Mouse (Mus musculus) lung, adult 10 weeks (tissue): Measurements from ENCODE around the gene Usp11. TPM values are rescaled to one million over a fixed set of nuclear protein-coding genes. Genes with fewer than 3 reads are reported as not detected.

Experiments used
- polyA plus RNA-seq: library from polyadenylated mRNA; stranded (reverse); fragments of 350-450 nt; fragmentation: Illumina TruSeq; extraction: RNeasy Lipid Tissue Mini Kit (QIAGEN cat#74804); gene quantifications from one replicate; pipeline ENCODE4 v1.2.3, GENCODE M21; 2014; ENCODE audit warnings: low read depth, low replicate concordance; ENCODE audit not compliant: insufficient read depth

Usp11 gene
- 5.2 TPM for polyA plus RNA-seq

DNA sequence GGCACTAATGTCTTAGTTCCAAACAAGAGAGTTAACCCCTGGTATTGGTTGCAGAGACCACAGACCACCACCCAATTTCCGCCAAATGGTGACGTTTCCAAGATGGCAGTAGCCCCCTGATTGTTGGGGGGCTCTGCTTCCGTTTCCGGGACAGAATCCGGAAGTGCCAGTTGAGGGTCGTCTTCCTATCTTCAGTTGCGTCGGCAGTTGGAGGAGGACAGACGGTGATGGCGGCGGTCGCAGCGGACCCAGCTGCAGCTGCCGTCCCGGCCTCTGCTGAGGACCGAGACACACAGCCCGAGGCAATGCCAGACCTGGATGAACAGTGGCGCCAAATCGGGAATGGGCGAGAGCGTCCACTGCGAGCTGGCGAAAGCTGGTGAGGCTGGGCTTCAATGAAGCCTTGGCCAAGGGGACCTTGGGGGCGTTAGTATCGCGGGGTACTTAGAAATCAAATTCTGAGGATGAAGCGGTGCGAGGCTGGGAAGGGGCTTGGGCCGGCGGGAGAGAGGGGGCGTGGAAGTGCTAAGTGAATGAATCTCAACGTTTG, at the start of gene Usp11:
Gene Usp11, plus strand, starts transcription at position 166 of the 550 bp plus-strand sequence.

GRCm38 (mm10) chrX:20658026-20658652, 45.6 kb upstream of the Usp11 start, which contains the start of gene Uba1:
Gene Uba1, plus strand, starts transcription at chrX:20658326.

GRCm38 (mm10) chrX:20687519-20688067, 16.1 kb upstream of the Usp11 start, which contains the start of gene Cdk16:
Gene Cdk16, plus strand, starts transcription at chrX:20687954.

Other genes with a start within 250 kb of the Usp11 start
- gene Rgn, start 154.1 kb upstream of the Usp11 start, polyA plus RNA-seq = 0.43 TPM
- gene Rbm10, start 86.4 kb upstream of the Usp11 start, polyA plus RNA-seq = 15.1 TPM
- gene Ndufb11, start 86.3 kb upstream of the Usp11 start, polyA plus RNA-seq = 237 TPM
- gene Uba1, start 45.6 kb upstream of the Usp11 start, polyA plus RNA-seq = 73.2 TPM
- gene Cdk16, start 16.0 kb upstream of the Usp11 start, polyA plus RNA-seq = 45.6 TPM
- 49.2 TPM for gene Araf, start 93.9 kb downstream of the Usp11 start, polyA plus RNA-seq
- 19.8 TPM for gene Timp1, start 166.3 kb downstream of the Usp11 start, polyA plus RNA-seq
- gene Syn1, start 217.1 kb downstream of the Usp11 start, polyA plus RNA-seq = 0.33 TPM
- gene Cfp, start 227.6 kb downstream of the Usp11 start, polyA plus RNA-seq = 32.9 TPM
- gene Elk1, start 246.7 kb downstream of the Usp11 start, polyA plus RNA-seq = 3.6 TPM